Mouse (Mus musculus) spleen, adult 2 months (tissue): Measurements from ENCODE around the gene Fahd1.

Experiments used
- CTCF ChIP-seq: fragments of 200-500 bp; IDR thresholded peaks from 2 replicates; pipeline ENCODE4 v1.5.1; 2011; ENCODE audit warnings: mild to moderate bottlenecking, inconsistent platforms; ENCODE audit not compliant: insufficient read depth, insufficient read length, insufficient replicate concordance; ENCODE audit errors: extremely low read depth
- POLR2A ChIP-seq: fragments of 200-500 bp; IDR thresholded peaks from 2 replicates; pipeline ENCODE4 v1.6.1; 2011; ENCODE audit warnings: low read depth, low read length, inconsistent platforms

- TF ChIP-seq POLR2A (no peak), CTCF (no peak)
Measured at GRCm38 (mm10) chr17:24878531-24878930, 28.4 kb upstream of the Fahd1 start.
